Mouse (Mus musculus) heart, embryonic 14.5 days (tissue): ENCODE measurements around the gene Cct4. TPM values are rescaled to one million over a fixed set of nuclear protein-coding genes. Genes with fewer than 3 reads are reported as not detected.

ENCODE experiments used
- ATAC-seq: fragments of 200-750 bp; cut with Nextera tagmentation; 2 replicates; pipeline ENCODE4 v1.8.0; 2017; ENCODE audit warnings: low read depth, moderate TSS enrichment; ENCODE audit not compliant: insufficient number of reproducible peaks, insufficient read depth, low FRiP score
- H3K27ac ChIP-seq, 2 experiments: fragments of 200-500 bp in 1 of 2; fragments of 300-500 bp in 1 of 2; sonication (generic) in 1 of 2; replicated peaks in 1 of 2; 2 replicates each; pipeline ENCODE4 v1.5.1; 2012 to 2014; ENCODE audit warnings: low read depth in 2 of 2, low read length in 2 of 2, control low read depth in 1 of 2, mild to moderate bottlenecking in 1 of 2, mixed read lengths in 1 of 2; ENCODE audit not compliant: control insufficient read depth in 1 of 2, insufficient read depth in 1 of 2
- H3K27me3 ChIP-seq: fragments of 300-500 bp; sonication (generic); 2 replicates; pipeline ENCODE4 v1.6.1; 2014; ENCODE audit warnings: mild to moderate bottlenecking, low read length, control low read depth; ENCODE audit not compliant: control insufficient read depth, insufficient read depth
- H3K36me3 ChIP-seq: fragments of 300-500 bp; sonication (generic); 2 replicates; pipeline ENCODE4 v1.6.1; 2014; ENCODE audit warnings: mild to moderate bottlenecking, control low read depth, low read length, mixed read lengths; ENCODE audit not compliant: control insufficient read depth, insufficient read depth
- H3K4me1 ChIP-seq, 2 experiments: fragments of 200-500 bp in 1 of 2; fragments of 300-500 bp in 1 of 2; sonication (generic) in 1 of 2; 2 replicates each; pipeline ENCODE4 v1.6.1; 2012 to 2014; ENCODE audit warnings: low read length in 2 of 2, control low read depth in 1 of 2, mixed read lengths in 1 of 2; ENCODE audit not compliant: control insufficient read depth in 2 of 2, insufficient read depth in 2 of 2
- H3K4me2 ChIP-seq: fragments of 300-500 bp; sonication (generic); 2 replicates; pipeline ENCODE4 v1.6.1; 2014; ENCODE audit warnings: mild to moderate bottlenecking, low read length
- H3K4me3 ChIP-seq, 2 experiments: fragments of 200-500 bp in 1 of 2; fragments of 300-500 bp in 1 of 2; sonication (generic) in 1 of 2; 2 replicates each; pipeline ENCODE4 v1.5.1; 2012 to 2014; ENCODE audit warnings: low read length in 2 of 2, mild to moderate bottlenecking in 2 of 2, control low read depth in 1 of 2, low read depth in 1 of 2, moderate library complexity in 1 of 2; ENCODE audit not compliant: control insufficient read depth in 1 of 2, insufficient read depth in 1 of 2
- H3K9ac ChIP-seq: fragments of 300-500 bp; sonication (generic); 2 replicates; pipeline ENCODE4 v1.6.1; 2014; ENCODE audit warnings: mild to moderate bottlenecking, low read length
- H3K9me3 ChIP-seq: fragments of 300-500 bp; sonication (generic); 2 replicates; pipeline ENCODE4 v1.6.1; 2016; ENCODE audit warnings: low read length, control low read depth; ENCODE audit not compliant: control insufficient read depth
- WGBS: fragments of 180-500 bp; shearing (Covaris S2); extraction: QIAGEN DNeasy Blood & Tissue Kit; methylation state at CpG from one replicate; pipeline ENCODE4 v1.1.7; 2014; 5-methylcytosine and 5-hydroxymethylcytosine counted together
- polyA plus RNA-seq: library from polyadenylated mRNA; unstranded; fragments of >200 nt; fragmentation: Nextera tagmentation; extraction: Ambion mirVana; gene quantifications from 2 replicates; pipeline ENCODE4 v1.2.1, GENCODE M21; 2014

Cct4 gene
- polyA plus RNA-seq, 1 experiment from 2014 or later: 223 TPM

- Histone ChIP-seq H3K27ac (peak overlapping the region; percentile 49 to 73), H3K27me3 (no peaks in the 10 kb centered on the region), H3K9ac (peak overlapping the region; percentile 73), H3K9me3 (peaks cover 24% of the 10 kb centered on the region), H3K4me2 (peak overlapping the region; percentile 73), H3K4me3 (peak overlapping the region; percentile 61 to 70), H3K36me3 (peaks cover 33% of the 10 kb centered on the region), H3K4me1 (peaks cover 2 to 14% of the 10 kb centered on the region in 2 experiments; a peak in 2 of 4 replicates)
- no peak for ATAC-seq
- whole genome bisulfite sequencing: 49% methylated on average over 14 of the region's 14 CpGs
These were observed 16.7 kb upstream of the Cct4 start for GRCm38 (mm10) chr11:22973599-22973998.

DNA sequence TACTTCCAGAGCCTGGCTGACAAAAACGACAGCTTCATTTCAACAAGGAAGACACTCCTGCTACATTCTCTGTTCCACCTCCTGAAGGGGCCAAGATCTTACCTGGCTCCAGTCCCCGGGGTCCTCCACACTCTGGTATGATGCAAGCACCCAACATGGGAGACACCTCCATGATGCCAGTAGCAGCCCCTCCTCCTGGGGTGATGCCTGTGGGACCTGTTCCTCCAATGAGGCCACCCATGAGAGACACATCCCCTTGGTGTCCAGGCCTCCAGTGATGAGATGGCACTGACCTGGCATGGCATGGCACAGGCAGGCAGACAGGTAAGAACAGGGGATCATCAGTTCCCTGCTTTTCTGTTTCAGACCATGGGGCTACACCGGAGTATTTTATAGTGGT is 12.1 kb upstream of the Cct4 start:
- Histone ChIP-seq H3K4me2 (no peak overlapping the region), H3K4me3 (no peak overlapping the region), H3K27ac (no peak overlapping the region), H3K36me3 (peaks cover 44% of the 10 kb centered on the region), H3K9ac (no peak overlapping the region), H3K27me3 (no peaks in the 10 kb centered on the region), H3K4me1 (peaks cover 7 to 24% of the 10 kb centered on the region in 2 experiments), H3K9me3 (peaks cover 5% of the 10 kb centered on the region; the same call in 1 of the 2 replicates)
- WGBS: 85% methylated on average over 3 of the region's 3 CpGs
- no peak for ATAC-seq

DNA sequence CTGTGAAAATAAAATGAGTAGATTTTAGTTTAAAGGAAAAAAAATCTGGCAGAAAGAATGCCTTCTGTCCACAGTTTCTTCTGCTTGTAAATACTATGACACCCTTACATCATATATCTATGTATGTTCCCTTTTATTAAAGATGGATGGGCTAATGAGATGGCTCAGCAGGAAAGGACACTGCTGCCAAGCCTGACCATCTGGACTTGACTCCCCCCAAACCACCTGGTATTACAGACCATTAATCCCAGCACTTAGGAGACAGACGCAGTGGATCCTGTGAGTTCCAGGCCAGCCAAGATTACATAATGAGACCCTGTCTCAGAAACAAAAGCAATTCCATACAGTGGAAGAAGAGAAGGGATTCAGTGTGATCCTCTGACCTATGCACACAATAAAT is 11.6 kb upstream of the Cct4 start:
- H3K4me2 ChIP-seq: no peak overlapping the region
- 58% methylated on average over 1 of the region's 1 CpGs for WGBS
- no peak overlapping the region for H3K9ac ChIP-seq
- H3K36me3 ChIP-seq: peaks cover 40% of the 10 kb centered on the region
- H3K27ac ChIP-seq: no peak overlapping the region
- H3K27me3 ChIP-seq: no peaks in the 10 kb centered on the region
- 0 out of 2 replicates have a peak, but pooled peaks cover under 1% of the 10 kb centered on the region for H3K9me3 ChIP-seq
- ATAC-seq: no peak
- peaks cover 7 to 24% of the 10 kb centered on the region in 2 experiments for H3K4me1 ChIP-seq
- H3K4me3 ChIP-seq: no peak overlapping the region

DNA sequence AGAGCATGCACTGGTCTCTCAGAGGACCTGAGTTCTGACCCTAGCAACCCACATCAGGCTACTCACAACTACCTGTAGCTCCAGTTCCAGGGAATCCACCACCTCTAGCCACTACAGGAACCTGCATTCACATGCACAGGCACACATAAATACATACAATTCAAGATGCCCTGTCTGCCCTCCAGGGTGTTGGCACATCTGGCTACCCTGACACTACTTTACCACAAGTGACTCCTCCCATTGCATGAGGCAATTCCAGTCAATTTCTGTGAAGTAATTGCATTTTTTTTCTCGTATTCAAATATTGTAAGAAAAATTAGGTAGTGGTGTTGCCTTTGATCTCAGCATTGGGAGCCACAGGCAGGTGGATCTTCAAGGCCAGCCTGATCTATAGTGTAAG is 11.1 kb upstream of the Cct4 start:
- H3K36me3 ChIP-seq: peaks cover 36% of the 10 kb centered on the region
- H3K4me3 ChIP-seq: no peak overlapping the region
- H3K9me3 ChIP-seq: no peaks in the 10 kb centered on the region
- no peak overlapping the region for H3K4me2 ChIP-seq
- no peaks in the 10 kb centered on the region for H3K27me3 ChIP-seq
- H3K4me1 ChIP-seq: peaks cover 6 to 21% of the 10 kb centered on the region in 2 experiments
- 83% methylated on average over 1 of the region's 1 CpGs for whole genome bisulfite sequencing
- no peak overlapping the region for H3K27ac ChIP-seq
- ATAC-seq: no peak
- H3K9ac ChIP-seq: no peak overlapping the region

DNA sequence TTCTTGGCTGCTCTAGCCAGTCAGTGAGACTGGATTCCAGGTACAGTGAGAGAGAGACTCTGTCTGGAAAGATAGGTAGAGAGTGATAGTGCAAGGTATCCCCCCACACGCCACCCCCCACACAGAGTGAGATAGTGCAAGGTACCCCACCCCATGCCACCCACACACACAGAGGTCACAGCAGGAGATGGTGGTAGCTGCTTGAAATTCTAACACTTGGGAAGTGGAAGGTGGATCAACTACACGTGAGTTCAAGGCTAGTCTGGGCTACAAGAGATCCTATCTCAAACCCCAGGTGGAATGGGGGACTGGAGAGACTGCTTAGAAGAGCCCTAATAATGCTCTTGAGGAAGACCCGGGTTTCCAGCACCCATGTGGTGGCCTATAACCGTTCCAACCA is 9.3 kb upstream of the Cct4 start:
- no peak for ATAC-seq
- H3K9ac ChIP-seq: peak overlapping the region; percentile 84
- peaks cover 5 to 14% of the 10 kb centered on the region in 2 experiments for H3K4me1 ChIP-seq
- WGBS: 35% methylated on average over 4 of the region's 4 CpGs
- peak overlapping the region; percentile 31 to 77 for H3K4me3 ChIP-seq
- peaks cover 33% of the 10 kb centered on the region for H3K36me3 ChIP-seq
- no peaks in the 10 kb centered on the region for H3K27me3 ChIP-seq
- H3K9me3 ChIP-seq: no peaks in the 10 kb centered on the region
- H3K27ac ChIP-seq: peak overlapping the region in 1 of 2 experiments; percentile 98; a peak in 2 of 4 replicates
- peak overlapping the region; percentile 85 for H3K4me2 ChIP-seq

DNA sequence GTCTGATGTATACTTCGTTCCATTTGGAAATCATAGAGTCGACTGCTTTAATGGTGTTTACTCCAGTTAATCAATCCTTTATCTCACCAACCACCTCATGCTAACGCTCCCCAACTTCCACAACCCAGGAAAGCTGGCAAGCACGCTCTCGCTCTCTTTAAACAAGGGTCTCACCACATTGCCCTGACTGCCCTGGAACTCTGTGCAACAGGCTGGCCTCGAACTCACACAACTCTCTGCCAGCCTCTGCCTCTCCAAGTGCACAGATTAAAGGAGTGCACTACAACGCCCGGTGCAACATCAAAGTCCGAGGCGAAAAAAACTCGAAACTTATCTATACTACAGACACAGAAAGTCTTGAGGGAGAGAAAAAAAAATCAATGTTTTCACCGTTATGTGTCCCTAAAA is 8.8 kb upstream of the Cct4 start:
- WGBS: 1% methylated on average over 12 of the region's 12 CpGs
- peak overlapping the region; percentile 85 for H3K4me2 ChIP-seq
- H3K9me3 ChIP-seq: no peaks in the 10 kb centered on the region
- H3K9ac ChIP-seq: peak overlapping the region; percentile 84
- H3K4me3 ChIP-seq: peak overlapping the region; percentile 76 to 77
- peak; percentile 43 for ATAC-seq
- H3K4me1 ChIP-seq: peaks cover 5 to 12% of the 10 kb centered on the region in 2 experiments
- no peaks in the 10 kb centered on the region for H3K27me3 ChIP-seq
- peaks cover 28% of the 10 kb centered on the region for H3K36me3 ChIP-seq
- peak overlapping the region; percentile 96 to 98 for H3K27ac ChIP-seq

DNA sequence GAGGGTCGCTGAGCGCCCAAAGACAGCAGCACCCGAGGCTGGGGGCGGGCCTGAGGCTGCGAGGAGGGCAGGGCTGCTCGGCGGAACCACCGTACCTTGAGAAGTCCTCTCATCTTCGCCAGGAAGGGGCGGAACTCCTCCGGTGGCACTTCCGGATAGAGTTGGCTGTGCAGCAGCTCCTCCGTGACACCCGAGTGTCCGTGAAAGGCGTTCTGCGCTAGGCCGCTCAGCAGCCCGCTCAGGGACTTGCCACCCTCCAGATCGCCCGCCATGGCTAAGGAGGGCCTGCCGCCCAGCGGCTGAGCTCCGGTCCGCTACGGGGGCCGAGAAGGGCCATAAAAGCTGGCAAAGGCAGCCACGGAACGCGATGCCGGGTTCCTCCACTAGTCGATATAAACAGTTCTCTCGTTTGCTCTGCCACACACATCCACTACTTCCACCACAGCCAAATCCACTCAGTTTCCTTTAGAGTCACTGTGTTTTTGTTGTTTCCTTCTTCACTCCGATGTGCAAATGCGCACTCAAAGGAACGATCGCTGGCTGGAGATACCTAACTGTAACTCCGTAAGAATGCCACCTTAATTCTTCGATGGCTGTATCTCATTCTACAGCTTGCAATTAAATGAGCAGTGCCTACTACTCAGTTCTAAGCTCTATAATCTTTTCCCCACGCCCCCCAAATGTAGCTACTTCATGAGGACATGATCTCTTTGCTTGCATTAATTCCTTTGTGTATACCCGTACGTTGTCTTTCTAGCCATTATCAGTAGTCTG is 8.1 kb upstream of the Cct4 start, which contains the start of the genes Gm28048 and Commd1:
Gene Gm28048, minus strand, starts transcription at position 107 of the 774 bp plus-strand sequence.
Gene Commd1, minus strand, starts transcription at position 399 of the 774 bp plus-strand sequence.
- WGBS: 3% methylated on average over 42 of the region's 42 CpGs
- Histone ChIP-seq H3K4me2 (peak within 1 kb of the TSS; percentile 85), H3K36me3 (peaks cover 22% of the 10 kb centered on the region), H3K9me3 (no peaks in the 10 kb centered on the region), H3K4me3 (peak within 1 kb of the TSS; percentile 76 to 77), H3K27me3 (no peaks in the 10 kb centered on the region), H3K9ac (peak within 1 kb of the TSS; percentile 84), H3K4me1 (peaks cover 5 to 10% of the 10 kb centered on the region in 2 experiments), H3K27ac (peak within 1 kb of the TSS; percentile 96 to 98)
- ATAC-seq: peak; percentile 89
